Mouse (Mus musculus) heart, embryonic 15.5 days (tissue): ENCODE data around the gene Derl2. TPM values are rescaled to one million over a fixed set of nuclear protein-coding genes. Genes with fewer than 3 reads are reported as not detected.
A peak's percentile ranks its signal among the peaks of the same experiment; 100 is the strongest.

ENCODE experiments used
- ATAC-seq: fragments of 200-750 bp; cut with Nextera tagmentation; replicated peaks from 2 replicates; pipeline ENCODE4 v1.8.0; 2017; ENCODE audit warnings: low read depth, moderate TSS enrichment; ENCODE audit not compliant: insufficient number of reproducible peaks, insufficient read depth, low FRiP score
- H3K27ac ChIP-seq: fragments of 300-500 bp; sonication (generic); 2 replicates; pipeline ENCODE4 v1.5.1; 2015; ENCODE audit warnings: mild to moderate bottlenecking, inconsistent platforms
- H3K27me3 ChIP-seq: fragments of 300-500 bp; sonication (generic); 2 replicates; pipeline ENCODE4 v1.6.1; 2015; ENCODE audit warnings: inconsistent platforms
- H3K36me3 ChIP-seq: fragments of 300-500 bp; sonication (generic); 2 replicates; pipeline ENCODE4 v1.6.1; 2015; ENCODE audit warnings: mild to moderate bottlenecking, inconsistent platforms
- H3K4me1 ChIP-seq: fragments of 300-500 bp; sonication (generic); replicated peaks from 2 replicates; pipeline ENCODE4 v1.6.1; 2015; ENCODE audit warnings: inconsistent platforms
- H3K4me2 ChIP-seq: fragments of 300-500 bp; sonication (generic); 2 replicates; pipeline ENCODE4 v1.6.1; 2015; ENCODE audit warnings: inconsistent platforms, mild to moderate bottlenecking, moderate library complexity
- H3K4me3 ChIP-seq: fragments of 300-500 bp; sonication (generic); 2 replicates; pipeline ENCODE4 v1.5.1; 2015; ENCODE audit warnings: mild to moderate bottlenecking, inconsistent platforms
- H3K9ac ChIP-seq: fragments of 300-500 bp; sonication (generic); 2 replicates; pipeline ENCODE4 v1.6.1; 2015; ENCODE audit warnings: mild to moderate bottlenecking, inconsistent platforms
- H3K9me3 ChIP-seq: fragments of 300-500 bp; sonication (generic); replicated peaks from 2 replicates; pipeline ENCODE4 v1.6.1; 2016; ENCODE audit warnings: inconsistent platforms
- WGBS: fragments of 180-500 bp; shearing (Covaris S2); methylation state at CpG from one replicate; pipeline ENCODE4 v1.1.7; 2015; ENCODE audit warnings: mixed read lengths; 5-methylcytosine and 5-hydroxymethylcytosine counted together
- polyA plus RNA-seq: library from polyadenylated mRNA; unstranded; fragments of >200 nt; fragmentation: Nextera tagmentation; extraction: Ambion mirVana; gene quantifications from 2 replicates; pipeline ENCODE4 v1.2.1, GENCODE M21; 2015

The Derl2 gene
- polyA plus RNA-seq, 1 experiment from 2014 or later: 35.6 TPM

DNA sequence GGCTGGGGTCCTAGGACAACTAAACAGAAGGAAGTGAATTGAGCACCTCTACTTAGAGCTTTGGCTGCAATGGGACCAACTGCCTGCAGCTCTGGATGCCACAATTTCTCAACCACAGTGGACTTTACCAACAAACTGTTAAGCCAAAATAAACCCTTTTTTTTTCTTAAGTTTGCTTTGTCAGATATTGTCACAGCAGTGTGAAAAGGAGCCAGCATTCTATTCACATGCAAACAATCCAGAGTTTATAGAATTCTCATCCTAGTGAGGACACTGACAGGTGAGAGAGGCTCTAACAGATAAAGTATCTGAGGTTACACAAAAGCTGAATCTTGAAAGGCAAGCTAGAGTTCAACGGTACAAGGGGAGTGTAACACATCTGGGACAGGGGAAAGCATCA is 2.6 kb downstream of the Derl2 start:
- Histone ChIP-seq H3K4me2 (no peak overlapping the region), H3K4me1 (peaks cover 29% of the 10 kb centered on the region), H3K9me3 (no peaks in the 10 kb centered on the region), H3K9ac (no peak overlapping the region), H3K4me3 (no peak overlapping the region), H3K36me3 (peaks cover 9% of the 10 kb centered on the region), H3K27me3 (no peaks in the 10 kb centered on the region), H3K27ac (no peak overlapping the region)
- ATAC-seq: no peak
- 93% methylated on average over 1 of the region's 1 CpGs for WGBS

GRCm38 (mm10) chr11:71012743-71013142 is 6.9 kb downstream of the Derl2 start:
- Histone ChIP-seq H3K27ac (no peak overlapping the region), H3K36me3 (peaks cover 40% of the 10 kb centered on the region), H3K9ac (no peak overlapping the region), H3K9me3 (no peaks in the 10 kb centered on the region), H3K4me3 (no peak overlapping the region), H3K4me2 (no peak overlapping the region), H3K27me3 (no peaks in the 10 kb centered on the region), H3K4me1 (peaks cover 9% of the 10 kb centered on the region)
- WGBS: 79% methylated on average over 7 of the region's 7 CpGs
- ATAC-seq: no peak

GRCm38 (mm10) chr11:71008321-71008720 is 11.3 kb downstream of the Derl2 start:
- Histone ChIP-seq H3K9ac (no peak overlapping the region), H3K4me1 (peaks cover 7% of the 10 kb centered on the region), H3K36me3 (peaks cover 40% of the 10 kb centered on the region), H3K4me2 (no peak overlapping the region), H3K4me3 (no peak overlapping the region), H3K9me3 (no peaks in the 10 kb centered on the region), H3K27ac (peak overlapping the region; percentile 39; the same call in 1 of the 2 replicates), H3K27me3 (no peaks in the 10 kb centered on the region)
- WGBS: 76% methylated on average over 3 of the region's 3 CpGs
- ATAC-seq: no peak

DNA sequence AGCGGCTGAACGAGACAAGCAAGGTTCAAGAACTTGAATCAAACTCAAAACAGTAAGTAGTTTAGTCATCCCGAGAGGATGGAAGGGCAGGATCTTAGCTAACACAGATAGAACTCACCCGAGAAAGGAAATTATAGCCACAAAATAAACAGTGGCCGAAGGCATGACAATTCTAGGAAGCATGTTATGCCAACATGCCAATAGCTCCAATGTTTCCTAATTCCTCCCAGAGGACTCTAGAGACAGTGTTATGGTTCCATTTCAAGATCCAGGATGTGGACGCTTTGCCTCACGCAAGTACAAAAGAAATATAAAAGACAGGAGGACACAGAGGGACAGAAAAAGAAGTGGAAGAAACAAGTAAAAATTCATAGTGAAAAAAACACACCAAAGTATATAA is 11.8 kb downstream of the Derl2 start:
- WGBS: 74% methylated on average over 7 of the region's 7 CpGs
- H3K27ac ChIP-seq: peak overlapping the region; percentile 39; the same call in 1 of the 2 replicates

GRCm38 (mm10) chr11:71007026-71007425 is 12.6 kb downstream of the Derl2 start:
- Histone ChIP-seq H3K9me3 (no peaks in the 10 kb centered on the region), H3K36me3 (peaks cover 31% of the 10 kb centered on the region), H3K9ac (no peak overlapping the region), H3K27me3 (no peaks in the 10 kb centered on the region), H3K27ac (no peak overlapping the region), H3K4me2 (no peak overlapping the region), H3K4me3 (no peak overlapping the region), H3K4me1 (peaks cover 20% of the 10 kb centered on the region)
- no peak for ATAC-seq
- 88% methylated on average over 6 of the region's 6 CpGs for WGBS

More for the DNA sequence above, 11.8 kb downstream of the Derl2 start:
- H3K4me3 ChIP-seq: no peak overlapping the region
- no peak for ATAC-seq
- peaks cover 39% of the 10 kb centered on the region for H3K36me3 ChIP-seq
- H3K9ac ChIP-seq: no peak overlapping the region
- H3K4me2 ChIP-seq: no peak overlapping the region
- no peaks in the 10 kb centered on the region for H3K9me3 ChIP-seq
- no peaks in the 10 kb centered on the region for H3K27me3 ChIP-seq
- H3K4me1 ChIP-seq: peaks cover 12% of the 10 kb centered on the region

DNA sequence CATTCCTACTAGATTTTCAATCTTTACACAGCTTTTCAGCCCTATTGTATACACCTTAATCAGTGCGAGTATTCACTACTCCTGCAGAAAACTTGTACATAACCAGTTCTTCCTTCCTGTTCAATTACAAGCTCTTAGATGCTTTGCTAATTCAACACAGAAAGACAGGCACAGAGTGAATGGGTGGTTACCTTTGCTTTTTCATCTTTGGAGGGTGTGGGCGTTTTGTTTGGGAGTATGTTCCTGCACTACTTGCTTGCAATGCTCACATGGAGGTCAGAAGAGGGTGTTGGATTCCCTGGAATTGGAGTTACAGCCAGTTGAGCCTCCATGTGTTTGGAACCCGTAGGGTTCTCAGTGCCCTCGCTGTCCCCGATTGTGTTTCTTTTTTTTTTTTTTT is 14.6 kb downstream of the Derl2 start:
- 65% methylated on average over 5 of the region's 5 CpGs for WGBS
- peak overlapping the region; percentile 64 for H3K4me2 ChIP-seq

GRCm38 (mm10) chr11:71004316-71004773 is 15.3 kb downstream of the Derl2 start, which contains the start of gene Dhx33:
Gene Dhx33 (minus strand): TSS chr11:71004437.
- Histone ChIP-seq H3K27ac (peak within 1 kb of the TSS; percentile 89), H3K9me3 (no peaks in the 10 kb centered on the region), H3K4me1 (peaks cover 20% of the 10 kb centered on the region), H3K27me3 (no peaks in the 10 kb centered on the region), H3K4me3 (peak within 1 kb of the TSS; percentile 99), H3K4me2 (peak within 1 kb of the TSS; percentile 91), H3K9ac (peak within 1 kb of the TSS; percentile 83), H3K36me3 (peaks cover 15% of the 10 kb centered on the region)
- WGBS: under 1% methylated on average over 34 of the region's 35 CpGs
- ATAC-seq: peak; percentile 92

More for the DNA sequence above, 14.6 kb downstream of the Derl2 start:
- Histone ChIP-seq H3K4me1 (peaks cover 20% of the 10 kb centered on the region), H3K4me3 (peak overlapping the region; percentile 99), H3K9me3 (no peaks in the 10 kb centered on the region), H3K36me3 (peaks cover 15% of the 10 kb centered on the region), H3K9ac (no peak overlapping the region), H3K27ac (peak overlapping the region; percentile 27), H3K27me3 (no peaks in the 10 kb centered on the region)
- no peak for ATAC-seq

- under 1% methylated on average over 49 of the region's 49 CpGs for WGBS
- H3K9me3 ChIP-seq: no peaks in the 10 kb centered on the region
- peak overlapping the region; percentile 99 for H3K4me3 ChIP-seq
- H3K9ac ChIP-seq: peak overlapping the region; percentile 83
- peak overlapping the region; percentile 89 for H3K27ac ChIP-seq
- ATAC-seq: peak; percentile 68
- H3K27me3 ChIP-seq: no peaks in the 10 kb centered on the region
- H3K4me2 ChIP-seq: peak overlapping the region; percentile 91
- H3K4me1 ChIP-seq: peaks cover 20% of the 10 kb centered on the region
- H3K36me3 ChIP-seq: peaks cover 16% of the 10 kb centered on the region
These were observed 15.9 kb downstream of the Derl2 start for GRCm38 (mm10) chr11:71003611-71004315.

DNA sequence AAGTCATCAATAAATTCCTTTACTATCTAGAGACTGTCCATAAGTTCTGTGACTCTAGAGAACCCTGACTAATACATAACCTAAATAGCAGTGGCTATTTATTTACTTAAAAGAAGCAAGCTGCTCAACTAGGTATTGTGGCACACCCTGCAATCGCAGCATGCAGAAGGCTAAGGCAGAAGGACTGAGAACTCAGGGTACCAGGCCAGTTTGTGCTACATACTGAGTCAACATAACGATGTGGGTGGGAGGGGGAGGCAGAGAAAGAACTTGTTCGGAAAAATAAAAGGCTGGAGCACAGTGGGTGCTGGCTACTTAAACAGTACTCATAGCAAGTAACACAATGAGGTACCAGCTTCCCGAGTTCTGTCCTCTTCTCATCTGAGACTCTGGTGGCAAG is 18.5 kb downstream of the Derl2 start:
- H3K4me2 ChIP-seq: no peak overlapping the region
- H3K36me3 ChIP-seq: peaks cover 37% of the 10 kb centered on the region
- no peak overlapping the region for H3K27ac ChIP-seq
- H3K4me1 ChIP-seq: peaks cover 20% of the 10 kb centered on the region
- no peaks in the 10 kb centered on the region for H3K27me3 ChIP-seq
- H3K9me3 ChIP-seq: no peaks in the 10 kb centered on the region
- H3K9ac ChIP-seq: no peak overlapping the region
- 87% methylated on average over 4 of the region's 4 CpGs for WGBS
- ATAC-seq: no peak
- H3K4me3 ChIP-seq: no peak overlapping the region

DNA sequence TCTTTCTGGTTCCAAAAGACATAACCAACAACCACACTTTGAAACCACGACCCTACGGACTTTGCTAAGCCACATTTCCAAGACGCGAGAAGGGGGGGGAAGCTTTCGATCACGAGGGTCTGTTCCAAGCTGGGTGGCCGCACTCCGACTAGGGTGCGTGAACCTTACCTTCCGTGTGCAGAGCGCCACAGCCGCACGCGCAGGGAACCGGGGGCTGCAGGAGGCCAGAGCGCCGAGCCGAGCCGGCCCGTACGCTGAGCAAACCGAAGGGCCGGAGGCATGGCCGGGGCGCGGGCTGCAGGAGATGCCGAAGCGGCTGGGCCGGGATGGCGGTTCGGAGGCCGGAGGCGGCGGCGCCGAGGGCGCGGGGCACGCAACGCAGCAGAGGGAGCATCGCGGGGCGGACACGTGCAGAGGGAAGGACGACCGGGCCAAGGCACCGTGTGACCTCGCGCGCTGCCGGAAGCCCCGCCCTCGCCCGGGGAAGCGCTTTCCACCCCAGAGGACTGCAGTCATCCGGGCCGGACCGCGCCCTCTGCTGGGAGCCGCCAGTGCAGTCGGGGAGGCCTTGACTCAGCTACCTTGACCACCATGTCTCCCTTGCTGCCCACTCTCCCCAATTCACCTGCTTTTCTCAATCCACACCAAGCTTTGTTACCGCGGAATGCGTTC is 36.9 kb downstream of the Derl2 start, which contains the start of gene C1qbp:
Gene C1qbp, minus strand, starts transcription at position 470 of the 672 bp plus-strand sequence.
- H3K4me2 ChIP-seq: peak within 1 kb of the TSS; percentile 73
- H3K4me3 ChIP-seq: peak within 1 kb of the TSS; percentile 100
- no peaks in the 10 kb centered on the region for H3K27me3 ChIP-seq
- WGBS: under 1% methylated on average over 64 of the region's 64 CpGs
- H3K27ac ChIP-seq: peak within 1 kb of the TSS; percentile 78
- peak; percentile 95 for ATAC-seq
- H3K36me3 ChIP-seq: peaks cover 67% of the 10 kb centered on the region
- no peaks in the 10 kb centered on the region for H3K9me3 ChIP-seq
- peaks cover 14% of the 10 kb centered on the region for H3K4me1 ChIP-seq
- H3K9ac ChIP-seq: peak within 1 kb of the TSS; percentile 98

GRCm38 (mm10) chr11:70982030-70982429 is 37.6 kb downstream of the Derl2 start:
- H3K9me3 ChIP-seq: no peaks in the 10 kb centered on the region
- peaks cover 14% of the 10 kb centered on the region for H3K4me1 ChIP-seq
- no peaks in the 10 kb centered on the region for H3K27me3 ChIP-seq
- H3K27ac ChIP-seq: no peak overlapping the region
- peak overlapping the region; percentile 73 for H3K4me2 ChIP-seq
- H3K9ac ChIP-seq: peak overlapping the region; percentile 98
- no peak for ATAC-seq
- H3K36me3 ChIP-seq: peaks cover 67% of the 10 kb centered on the region
- peak overlapping the region; percentile 100 for H3K4me3 ChIP-seq
- 10% methylated on average over 12 of the region's 12 CpGs for WGBS
